Mouse (Mus musculus) cerebellum, adult 2 months (tissue): ENCODE measurements around the gene Megf11.

Source experiments
- CTCF ChIP-seq: fragments of 200-500 bp; IDR thresholded peaks from 2 replicates; pipeline ENCODE4 v1.5.1; 2011; ENCODE audit warnings: low read depth, mild to moderate bottlenecking, control low read depth, low read length, moderate library complexity, borderline replicate concordance; ENCODE audit not compliant: insufficient read depth
- POLR2A ChIP-seq: fragments of 200-500 bp; IDR thresholded peaks from 2 replicates; pipeline ENCODE4 v1.6.1; 2011; ENCODE audit warnings: low read length, control low read depth, borderline replicate concordance; ENCODE audit not compliant: insufficient read depth

- TF ChIP-seq CTCF = no peak
- no peak for TF ChIP-seq POLR2A
These were observed 264.0 kb downstream of the Megf11 start for GRCm38 (mm10) chr9:64649393-64649792.
